Mouse (Mus musculus): ENCODE measurements around the gene Ppfibp1. TPM values are rescaled to one million over a fixed set of nuclear protein-coding genes. Genes with fewer than 3 reads are reported as not detected.

The Ppfibp1 gene
- total and polyA plus RNA-seq, 3 experiments: 23.4 to 28.2 (median 28.2) TPM

DNA sequence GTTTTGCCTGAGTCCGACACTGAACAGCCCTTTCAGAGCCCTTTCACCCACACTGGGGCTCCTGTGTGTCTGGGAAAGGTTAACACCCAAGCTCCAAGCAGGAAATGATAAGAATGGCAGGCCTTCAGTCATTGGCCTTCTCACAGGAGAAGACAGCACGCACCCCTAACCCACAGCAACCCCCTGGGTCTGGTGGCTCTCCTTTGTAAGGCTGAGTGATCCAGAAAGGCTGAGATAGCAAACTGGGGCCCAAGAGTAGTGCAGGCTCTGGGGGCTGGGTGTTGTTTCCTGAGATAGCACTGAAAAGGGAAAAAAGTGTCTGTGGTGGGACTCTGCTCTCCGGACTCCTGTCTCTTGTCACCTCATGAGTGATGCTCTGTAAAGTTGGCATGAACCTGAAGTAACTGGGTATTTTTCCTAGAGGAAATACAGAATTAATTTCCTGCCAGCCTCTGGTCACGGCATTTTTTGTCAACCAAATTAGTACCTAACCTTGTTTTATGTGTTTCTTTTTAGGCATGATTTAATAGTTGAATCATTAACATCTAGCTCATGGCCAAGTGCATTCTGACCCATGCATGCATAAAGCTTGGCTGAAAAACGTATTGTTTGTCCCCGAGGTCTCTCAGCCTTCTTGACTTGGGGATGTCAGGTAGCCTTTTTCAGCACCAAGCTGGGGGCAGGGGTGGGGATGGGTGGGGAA is 58.2 kb downstream of the Ppfibp1 start:
- H3K36me3 ChIP-seq (replicated peaks in 1 of 2; ENCODE audit: control insufficient read depth in 1 of 2, insufficient read depth in 1 of 2, low read length in 1 of 2): no peaks in the 10 kb centered on the region
- dilution Hi-C loops (cut with MboI; ENCODE audit: extremely low pct_ligation_motif_present, extremely low pct_unique_long_range_greater_than_20kb, low sequenced_read_pairs) (no loop called here), in situ Hi-C loops (cut with MboI; ENCODE audit: low pct_ligation_motif_present, low pct_unique_long_range_greater_than_20kb, low sequenced_read_pairs) (no loop called here)
- TF ChIP-seq NRF1 (IDR thresholded peaks at IDR 0.05; ENCODE audit: low read depth, low read length): no peak
- TF ChIP-seq HCFC1 (IDR thresholded peaks at IDR 0.05; ENCODE audit: low read depth, low read length): no peak
- no peak for TF ChIP-seq UBTF (IDR thresholded peaks at IDR 0.05; ENCODE audit: low read depth, low read length)
- TF ChIP-seq IRF4 (IDR thresholded peaks at IDR 0.05; ENCODE audit: low read depth, low read length): no peak
- no peak for TF ChIP-seq MAFK (IDR thresholded peaks at IDR 0.05; ENCODE audit: insufficient replicate concordance, low read length)
- TF ChIP-seq BHLHE40 (IDR thresholded peaks at IDR 0.05; ENCODE audit: low read depth, low read length): no peak
- no peak for TF ChIP-seq ZC3H11A (IDR thresholded peaks at IDR 0.05; ENCODE audit: low read depth, low read length)
- TF ChIP-seq MAZ (IDR thresholded peaks at IDR 0.05; ENCODE audit: low read depth, low read length): no peak
- no peak for TF ChIP-seq SIN3A (IDR thresholded peaks at IDR 0.05; ENCODE audit: low read length)
- TF ChIP-seq GABPA (IDR thresholded peaks at IDR 0.05; ENCODE audit: insufficient replicate concordance, low read depth, low read length): no peak
- TF ChIP-seq EP300 (IDR thresholded peaks at IDR 0.05; ENCODE audit: low read length): no peak
- TF ChIP-seq CTCF (conservative IDR thresholded peaks at IDR 0.05 in 1 of 2, IDR thresholded peaks at IDR 0.05 in 1 of 2; ENCODE audit: low read depth in 2 of 2, low read length in 2 of 2): no peak
- TF ChIP-seq JUN (IDR thresholded peaks at IDR 0.05; ENCODE audit: insufficient read depth, low read depth, low read length): no peak
- no peak for TF ChIP-seq POLR2A (IDR thresholded peaks at IDR 0.05; ENCODE audit: low read depth, low read length)
- no peaks in the 10 kb centered on the region for H3K27me3 ChIP-seq (replicated peaks)
- DNase-seq (ENCODE audit: extremely low read depth): no peak
- no peak overlapping the region for H3K4me2 ChIP-seq (ENCODE audit: insufficient read depth, low read depth, poor library complexity, severe bottlenecking)
- no peak overlapping the region for H3K27ac ChIP-seq (ENCODE audit: insufficient read depth, low read depth)
- no peaks in the 10 kb centered on the region for H3K79me2 ChIP-seq (replicated peaks; ENCODE audit: control insufficient read depth, extremely low read depth, insufficient read depth, poor library complexity, severe bottlenecking)
- H3K4me1 ChIP-seq (ENCODE audit: control insufficient read depth in 1 of 2, insufficient read depth in 2 of 2): peaks cover 2 to 8% of the 10 kb centered on the region in 2 experiments; a peak in 2 of 4 replicates
- H3K9me3 ChIP-seq (replicated peaks; ENCODE audit: low read length): no peaks in the 10 kb centered on the region
- no peak overlapping the region for H3K4me3 ChIP-seq (replicated peaks in 1 of 3; ENCODE audit: low read depth in 2 of 3, low read length in 2 of 3, poor library complexity in 1 of 3)
- no peak overlapping the region for H3K9ac ChIP-seq (ENCODE audit: insufficient read depth, low read depth)

- Histone ChIP-seq H3K27me3 (replicated peaks) (no peaks in the 10 kb centered on the region), H3K79me2 (replicated peaks; ENCODE audit: control insufficient read depth, extremely low read depth, insufficient read depth, poor library complexity, severe bottlenecking) (no peaks in the 10 kb centered on the region), H3K4me2 (ENCODE audit: insufficient read depth, low read depth, poor library complexity, severe bottlenecking) (no peak overlapping the region), H3K9ac (ENCODE audit: insufficient read depth, low read depth) (no peak overlapping the region), H3K4me3 (replicated peaks in 1 of 3; ENCODE audit: low read depth in 2 of 3, low read length in 2 of 3, poor library complexity in 1 of 3) (no peak overlapping the region), H3K4me1 (ENCODE audit: control insufficient read depth in 1 of 2, insufficient read depth in 2 of 2) (peaks cover 2 to 8% of the 10 kb centered on the region in 2 experiments; a peak in 2 of 4 replicates), H3K36me3 (replicated peaks in 1 of 2; ENCODE audit: control insufficient read depth in 1 of 2, insufficient read depth in 1 of 2, low read length in 1 of 2) (no peaks in the 10 kb centered on the region), H3K27ac (ENCODE audit: insufficient read depth, low read depth) (no peak overlapping the region), H3K9me3 (replicated peaks; ENCODE audit: low read length) (no peaks in the 10 kb centered on the region)
- no peak for DNase-seq (ENCODE audit: extremely low read depth)
- in situ Hi-C loops (cut with MboI; ENCODE audit: low pct_ligation_motif_present, low pct_unique_long_range_greater_than_20kb, low sequenced_read_pairs) (no loop called here), dilution Hi-C loops (cut with MboI; ENCODE audit: extremely low pct_ligation_motif_present, extremely low pct_unique_long_range_greater_than_20kb, low sequenced_read_pairs) (no loop called here)
- TF ChIP-seq ZMIZ1 (IDR thresholded peaks at IDR 0.05; ENCODE audit: low read depth, low read length) (no peak), USF1 (IDR thresholded peaks at IDR 0.05; ENCODE audit: low read depth, low read length) (no peak), MYC (IDR thresholded peaks at IDR 0.05; ENCODE audit: low read depth, low read length) (no peak), KAT2A (IDR thresholded peaks at IDR 0.05; ENCODE audit: insufficient replicate concordance, low read length) (no peak), MAFK (IDR thresholded peaks at IDR 0.05; ENCODE audit: insufficient replicate concordance, low read length) (no peak), POLR2A (IDR thresholded peaks at IDR 0.05; ENCODE audit: low read depth, low read length) (no peak), PAX5 (IDR thresholded peaks at IDR 0.05; ENCODE audit: low read length) (no peak), JUND (conservative IDR thresholded peaks at IDR 0.05; ENCODE audit: low read depth, low read length) (no peak), USF2 (conservative IDR thresholded peaks at IDR 0.05; ENCODE audit: low read depth, low read length) (no peak)
Observed at GRCm38 (mm10) chr6:146947186-146947585, 58.9 kb downstream of the Ppfibp1 start.
